Mouse (Mus musculus): ENCODE measurements around the gene Pfkfb4.

- TF ChIP-seq POLR2AphosphoS2 (IDR thresholded peaks at IDR 0.05; ENCODE audit: insufficient read length, low read depth): no peak
- no peak for TF ChIP-seq CEBPB (IDR thresholded peaks at IDR 0.05; ENCODE audit: insufficient read depth, poor library complexity, severe bottlenecking)
- TF ChIP-seq TCF12 (IDR thresholded peaks at IDR 0.05; ENCODE audit: insufficient read depth, poor library complexity, severe bottlenecking): no peak
- no peak for TF ChIP-seq POLR2A (IDR thresholded peaks at IDR 0.05; ENCODE audit: insufficient read length, low read depth)
Observed at GRCm38 (mm10) chr9:108992085-108992469, 499 bp downstream of the Pfkfb4 start.
